Mouse (Mus musculus): ENCODE data around the gene Esp3.
"Not testable (repeated sequence)": the region's sequence is repeated elsewhere in the genome, so short reads cannot be mapped to it uniquely, and the experiment has no call there.

DNA sequence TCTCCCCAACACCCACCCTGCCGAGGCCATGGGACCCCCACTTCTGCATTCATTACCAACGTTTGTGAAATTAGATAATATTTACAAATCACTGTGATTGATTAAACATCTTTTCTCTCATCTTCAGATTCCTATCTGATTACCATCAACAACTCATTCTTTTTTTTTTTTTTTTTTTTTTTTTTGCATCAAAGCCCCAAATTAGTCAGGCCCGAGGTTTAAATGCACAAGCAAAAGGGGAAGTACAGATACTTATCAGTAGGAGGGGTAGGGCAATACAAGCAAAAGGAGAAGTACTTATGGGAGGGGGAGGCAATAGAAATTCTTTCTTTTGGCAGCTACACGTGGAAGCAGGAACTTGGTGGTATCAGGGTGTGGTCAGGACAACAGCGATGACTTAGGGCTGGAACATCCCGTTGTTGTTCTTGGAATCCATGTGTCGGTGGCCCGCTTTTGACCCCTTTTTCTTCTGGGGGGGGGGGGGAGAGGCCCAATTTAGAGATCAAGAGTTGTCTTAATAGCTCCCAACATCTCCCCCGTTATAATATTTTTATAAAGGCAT is 30.3 kb downstream of the Esp3 start:
- not testable (repeated sequence) for TF ChIP-seq CTCF (IDR thresholded peaks at IDR 0.05; ENCODE audit: low read depth, low read length); GATA1 (IDR thresholded peaks at IDR 0.05; ENCODE audit: borderline replicate concordance, low read length); TAL1 (conservative IDR thresholded peaks at IDR 0.05; ENCODE audit: low read depth, low read length); GATA2 (IDR thresholded peaks at IDR 0.05; ENCODE audit: borderline replicate concordance, low read depth, low read length); POLR2AphosphoS5 (IDR thresholded peaks at IDR 0.05; ENCODE audit: insufficient replicate concordance, low read depth, low read length)

All from G1E (cell line).